Mouse (Mus musculus) thymus, adult 2 months (tissue): ENCODE data around the gene Tmem253. TPM values are rescaled to one million over a fixed set of nuclear protein-coding genes. Genes with fewer than 3 reads are reported as not detected.

Experiments
- DNase-seq: peaks from one replicate; pipeline ENCODE4 v3.0.0; 2021
- H3K27ac ChIP-seq: fragments of 200-500 bp; 2 replicates; pipeline ENCODE4 v1.5.1; 2012; ENCODE audit warnings: low read length, control low read depth; ENCODE audit not compliant: control insufficient read depth, insufficient read depth
- H3K27me3 ChIP-seq: fragments of 200-500 bp; 2 replicates; pipeline ENCODE4 v1.6.1; 2012; ENCODE audit warnings: mild to moderate bottlenecking, low read length, moderate library complexity, mixed read lengths; ENCODE audit not compliant: control insufficient read depth, insufficient read depth
- H3K36me3 ChIP-seq: fragments of 200-500 bp; 2 replicates; pipeline ENCODE4 v1.6.1; 2012; ENCODE audit warnings: mild to moderate bottlenecking, low read length, moderate library complexity; ENCODE audit not compliant: control insufficient read depth, insufficient read depth
- H3K4me1 ChIP-seq: fragments of 200-500 bp; replicated peaks from 2 replicates; pipeline ENCODE4 v1.6.1; 2012; ENCODE audit warnings: low read length; ENCODE audit not compliant: control insufficient read depth, insufficient read depth
- H3K4me3 ChIP-seq: fragments of 200-500 bp; 2 replicates; pipeline ENCODE4 v1.5.1; 2012; ENCODE audit warnings: mild to moderate bottlenecking, low read length, control low read depth, moderate library complexity; ENCODE audit not compliant: control insufficient read depth, insufficient read depth
- CTCF ChIP-seq: fragments of 200-500 bp; IDR thresholded peaks from 2 replicates; pipeline ENCODE4 v1.5.1; 2012; ENCODE audit warnings: mild to moderate bottlenecking, control low read depth, low read length, moderate library complexity, borderline replicate concordance; ENCODE audit not compliant: control insufficient read depth, poor library complexity, insufficient read depth; ENCODE audit errors: extremely low read depth
- POLR2A ChIP-seq: fragments of 200-500 bp; IDR thresholded peaks from 2 replicates; pipeline ENCODE4 v1.6.1; 2012; ENCODE audit warnings: mild to moderate bottlenecking, low read length, control low read depth, moderate library complexity; ENCODE audit not compliant: control insufficient read depth, poor library complexity, insufficient read depth; ENCODE audit errors: extremely low read depth
- WGBS: fragments of 180-500 bp; shearing (Covaris S2); methylation state at CpG from one replicate; pipeline ENCODE4 v1.1.7; 2018; 5-methylcytosine and 5-hydroxymethylcytosine counted together
- polyA plus RNA-seq: library from polyadenylated mRNA; depleted of rRNA; stranded (reverse); fragments of >200 nt; gene quantifications from 2 replicates; pipeline ENCODE4 v1.2.3, GENCODE M21; 2012; rRNA removed

The Tmem253 gene
- polyA plus RNA-seq = 2.9 TPM in 2 replicates

DNA sequence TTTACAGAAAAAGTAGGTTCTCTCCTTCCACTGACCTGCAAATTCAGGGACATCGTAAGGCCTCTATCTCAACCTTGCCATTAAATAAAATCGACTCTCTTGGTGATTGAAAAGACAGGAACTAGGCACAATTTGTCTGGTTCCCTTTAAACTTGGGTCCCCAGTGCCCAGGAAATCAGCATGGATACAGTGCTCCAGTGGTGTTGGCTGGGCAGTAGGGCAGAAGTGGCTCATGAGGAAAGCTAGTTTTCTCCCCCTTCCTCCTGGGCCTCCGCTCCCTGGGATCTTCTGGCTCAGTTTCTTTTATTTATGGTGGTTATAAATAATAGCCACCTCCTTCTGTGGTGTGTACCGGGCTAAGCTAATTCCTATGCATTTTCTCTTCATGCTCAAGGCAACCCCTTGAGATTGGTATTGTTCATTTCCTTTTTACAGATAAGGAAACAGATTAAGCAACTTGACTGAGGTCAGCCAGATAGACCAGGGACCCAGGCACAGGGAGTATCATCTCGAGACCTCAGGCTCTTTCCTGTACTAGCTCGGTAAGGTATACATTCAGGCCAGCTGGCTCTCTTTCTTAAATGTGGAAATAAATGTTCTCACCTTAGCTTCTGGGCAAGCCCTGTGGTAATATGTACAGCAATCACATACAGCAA, at the start of gene Tmem253:
Tmem253 (plus strand) TSS at position 214 of the 656 bp plus-strand sequence.
- peaks cover 25% of the 10 kb centered on the region for H3K4me1 ChIP-seq
- TF ChIP-seq CTCF (no peak), POLR2A (no peak)
- H3K27me3 ChIP-seq = no peaks in the 10 kb centered on the region
- 26% methylated on average over 6 of the region's 6 CpGs for WGBS
- H3K27ac ChIP-seq = peak within 1 kb of the TSS; percentile 69
- peak; percentile 9 for DNase-seq
- peak within 1 kb of the TSS; percentile 49 for H3K4me3 ChIP-seq
- H3K36me3 ChIP-seq = no peaks in the 10 kb centered on the region

DNA sequence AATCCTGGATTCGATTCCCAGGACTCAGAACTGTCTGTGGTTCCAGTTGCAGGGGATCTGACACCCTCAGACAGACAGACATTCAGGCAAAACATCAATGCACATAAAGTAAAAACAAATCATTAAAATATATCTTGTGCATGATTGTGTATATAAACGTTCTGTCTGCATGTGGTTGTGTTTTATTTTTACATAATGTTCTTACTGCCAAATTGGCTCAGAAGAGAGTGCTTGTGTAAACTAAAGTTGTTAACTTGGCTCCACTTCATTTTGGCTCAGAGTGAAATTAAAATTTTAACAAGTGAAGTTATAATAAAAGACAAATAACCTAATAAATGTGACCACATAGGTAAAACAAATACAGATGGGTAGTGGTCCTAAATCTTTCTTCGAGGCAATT, 48.1 kb upstream of the Tmem253 start:
- no peaks in the 10 kb centered on the region for H3K27me3 ChIP-seq
- H3K36me3 ChIP-seq = no peaks in the 10 kb centered on the region
- no peaks in the 10 kb centered on the region for H3K4me1 ChIP-seq
- H3K4me3 ChIP-seq = no peak overlapping the region
- DNase-seq = no peak
- no peak overlapping the region for H3K27ac ChIP-seq
- TF ChIP-seq CTCF (no peak), POLR2A (no peak)
- WGBS = 94% methylated on average over 3 of the region's 3 CpGs

DNA sequence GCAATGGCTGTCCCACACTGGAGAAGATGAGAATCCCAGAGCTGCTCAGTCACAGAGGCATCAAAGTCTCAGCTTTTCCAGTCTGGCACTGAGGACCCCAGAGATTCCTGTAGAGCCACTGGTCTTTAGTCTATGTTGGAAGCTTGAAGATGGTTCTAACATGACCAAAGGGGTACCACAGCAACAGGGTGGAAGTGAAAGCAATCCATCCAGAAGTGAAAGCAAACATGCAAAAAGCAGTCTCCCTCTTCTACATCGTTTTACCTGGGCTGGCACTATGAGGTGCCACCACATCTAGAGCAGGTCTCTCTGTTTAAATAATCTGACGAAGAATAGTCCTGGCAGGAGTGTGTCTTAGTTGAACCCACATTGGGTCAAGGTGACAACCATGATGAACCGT, 36.2 kb upstream of the Tmem253 start:
- no peaks in the 10 kb centered on the region for H3K27me3 ChIP-seq
- 80% methylated on average over 3 of the region's 3 CpGs for WGBS
- peaks cover 6% of the 10 kb centered on the region for H3K4me1 ChIP-seq
- TF ChIP-seq POLR2A (no peak), CTCF (no peak)
- H3K4me3 ChIP-seq = no peak overlapping the region
- no peak for DNase-seq
- H3K27ac ChIP-seq = no peak overlapping the region
- H3K36me3 ChIP-seq = no peaks in the 10 kb centered on the region

DNA sequence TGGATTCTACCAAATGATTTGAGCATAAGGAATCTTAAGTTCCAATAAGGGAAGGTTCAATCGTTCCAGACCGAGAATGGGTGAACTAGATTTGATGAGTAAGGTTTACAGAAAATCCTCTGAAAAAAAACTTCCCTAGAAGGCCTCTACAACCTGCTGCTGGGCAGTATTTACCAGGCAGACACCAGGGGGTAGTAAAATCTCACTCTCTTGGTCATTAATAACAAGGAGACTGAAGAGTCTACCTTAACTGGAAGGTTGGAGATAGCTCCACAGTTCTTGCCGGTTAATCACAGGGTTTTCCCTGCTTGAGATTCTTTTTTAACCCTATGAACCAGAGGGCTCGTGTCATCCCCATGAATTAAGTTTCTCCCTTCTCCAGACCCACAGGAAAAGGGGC, 32.2 kb upstream of the Tmem253 start:
- Histone ChIP-seq H3K36me3 (no peaks in the 10 kb centered on the region), H3K4me3 (no peak overlapping the region), H3K27ac (no peak overlapping the region), H3K4me1 (peaks cover 24% of the 10 kb centered on the region), H3K27me3 (no peaks in the 10 kb centered on the region)
- WGBS = 86% methylated on average over 4 of the region's 4 CpGs
- no peak for TF ChIP-seq POLR2A
- no peak for TF ChIP-seq CTCF
- no peak for DNase-seq

DNA sequence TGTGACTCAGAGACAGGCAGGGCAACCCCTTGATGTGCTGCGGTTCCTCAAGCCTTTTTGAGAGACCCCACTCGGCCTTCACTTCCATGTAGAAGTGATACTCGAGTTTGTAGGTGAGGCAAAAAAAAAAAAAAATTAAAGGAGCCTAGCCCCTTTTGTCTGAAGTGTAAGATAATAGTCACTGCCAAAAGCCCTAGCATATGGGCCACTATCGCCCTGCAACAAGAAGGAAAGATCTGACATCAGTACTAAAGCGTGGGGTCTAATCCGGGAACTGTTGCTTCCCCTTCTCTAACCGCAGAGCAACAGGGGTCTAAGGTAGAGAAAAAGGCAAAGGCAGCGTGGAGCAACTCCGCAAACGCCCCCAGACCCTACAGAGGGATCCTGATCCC, 31.6 kb upstream of the Tmem253 start:
- H3K27ac ChIP-seq = no peak overlapping the region
- no peaks in the 10 kb centered on the region for H3K36me3 ChIP-seq
- TF ChIP-seq POLR2A = no peak
- TF ChIP-seq CTCF = no peak
- peaks cover 24% of the 10 kb centered on the region for H3K4me1 ChIP-seq
- DNase-seq = no peak
- WGBS = 10% methylated on average over 10 of the region's 10 CpGs
- no peaks in the 10 kb centered on the region for H3K27me3 ChIP-seq
- H3K4me3 ChIP-seq = peak overlapping the region; percentile 44

DNA sequence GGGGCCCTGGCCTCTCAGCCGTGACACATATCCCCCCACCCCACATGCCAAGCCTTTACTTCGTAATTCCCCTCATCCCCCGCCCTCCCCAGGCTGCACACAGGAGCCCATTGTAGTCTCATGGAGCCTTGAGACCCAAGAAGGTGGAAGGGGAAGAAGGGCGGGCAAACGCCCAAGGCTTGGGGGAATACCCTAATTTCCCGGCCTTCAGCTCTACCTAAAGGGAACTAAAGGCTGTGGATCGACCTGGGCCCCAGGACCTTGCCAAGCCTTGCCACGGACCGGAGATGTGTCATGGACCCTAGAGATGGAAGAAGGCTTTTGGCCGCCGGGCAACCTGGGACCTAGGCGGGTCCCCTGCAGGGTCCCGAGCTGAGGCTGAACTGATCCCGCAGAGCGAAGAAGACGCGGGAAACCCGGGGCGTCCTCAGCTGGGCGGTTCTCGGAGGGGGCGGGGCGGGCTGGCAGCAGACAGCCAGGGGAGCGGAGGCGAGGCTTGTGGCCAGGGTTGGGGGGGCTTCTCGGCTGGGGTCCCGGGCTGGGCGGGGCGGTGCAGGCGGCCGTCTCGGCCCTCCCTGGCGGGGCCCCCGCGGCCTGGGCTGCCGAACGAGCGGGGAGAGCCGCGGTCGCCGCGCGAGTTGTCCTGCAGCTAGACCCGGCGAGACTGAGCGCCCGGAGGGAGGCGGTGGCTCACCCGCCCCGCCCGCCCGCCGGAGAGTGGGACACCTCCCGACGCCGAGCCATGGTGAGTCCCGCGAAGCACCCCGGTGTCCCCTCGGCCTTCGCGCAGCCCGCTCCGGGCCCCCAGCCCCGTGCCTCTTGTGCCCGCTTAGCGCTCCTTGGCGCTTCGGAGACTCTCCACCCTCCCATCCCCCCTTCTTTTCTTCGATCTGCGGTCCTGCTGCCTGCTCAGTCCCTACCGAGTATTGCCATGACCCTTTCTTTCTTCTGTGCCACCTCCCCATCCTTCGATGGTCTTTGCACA, 30.9 kb upstream of the Tmem253 start, which contains the start of gene Arhgef40:
Arhgef40 (plus strand) TSS at position 473 of the 985 bp plus-strand sequence.
- H3K36me3 ChIP-seq = no peaks in the 10 kb centered on the region
- H3K4me1 ChIP-seq = peaks cover 30% of the 10 kb centered on the region
- no peaks in the 10 kb centered on the region for H3K27me3 ChIP-seq
- TF ChIP-seq CTCF (no peak), POLR2A (no peak)
- no peak within 1 kb of the TSS for H3K27ac ChIP-seq
- peak; percentile 70 for DNase-seq
- peak within 1 kb of the TSS; percentile 44 for H3K4me3 ChIP-seq
- WGBS = 1% methylated on average over 49 of the region's 74 CpGs
